Mouse (Mus musculus) heart, postnatal 0 days (tissue): ENCODE results near the gene Nr6a1.

Experiments used
- CTCF ChIP-seq: IDR thresholded peaks from 2 replicates; pipeline ENCODE4 v1.5.1; 2016; ENCODE audit warnings: antibody characterized with exemption, control low read depth, low read depth
- EP300 ChIP-seq: IDR thresholded peaks from 2 replicates; pipeline ENCODE4 v1.6.1; 2016; ENCODE audit warnings: antibody characterized with exemption, low read depth

- no peak for TF ChIP-seq CTCF
- TF ChIP-seq EP300 = no peak
These were observed 14.4 kb upstream of the Nr6a1 start for GRCm38 (mm10) chr2:38941898-38942297.
